In genomic region chr14:121190386-121190785, GRCm38 (mm10) we compare ENCODE assay signal across 10 mouse cellular contexts.
DNase-seq lines count a peak whose midpoint lies in the region; ATAC-seq lines count a peak whose summit lies in the region.
"Had no signal": no experiment of that assay in that cellular context is flagged by ENCODE, and none has a peak within 500 bp of the region (broad histone marks: within the 10 kb centered on the region; RNA-seq: fewer than 3 reads in every experiment).

No protein-coding gene starts in this region.

- H3K4me3 ChIP-seq in heart, embryonic 13.5 days, result no peak overlapping the region
- no peak overlapping the region for H3K4me3 ChIP-seq in intestine, embryonic 15.5 days (replicated peaks)
- H3K4me3 ChIP-seq: left cerebral cortex, adult 2 months had no signal

- H3K9me3 ChIP-seq in heart, embryonic 13.5 days, result peaks cover 1% of the 10 kb centered on the region
- H3K9me3 ChIP-seq in intestine, embryonic 15.5 days, result no peaks in the 10 kb centered on the region

- 0 out of 2 replicates have a peak overlapping the region, but pooled peaks have one; percentile 1 for H3K9ac ChIP-seq in heart, embryonic 13.5 days
- no peak overlapping the region for H3K9ac ChIP-seq in intestine, embryonic 15.5 days

- DNase-seq in heart, postnatal 14 days, result no peak
- DNase-seq in NIH3T3 (ENCODE audit: low read depth), result peak; percentile 45
- DNase-seq in lung, postnatal 36 days, result peak; percentile 80
- DNase-seq in embryo, embryonic 9.5 days (ENCODE audit: extremely low spot score), result no peak
- no peak for DNase-seq in right cerebral cortex, adult 18-20 months
- no peak for DNase-seq in gastrocnemius, postnatal 36 days
- DNase-seq: cerebellum, adult 9-11 months had no signal

- peaks cover 11% of the 10 kb centered on the region for H3K36me3 ChIP-seq in heart, embryonic 13.5 days
- H3K36me3 ChIP-seq in intestine, embryonic 15.5 days, result no peaks in the 10 kb centered on the region

- H3K27ac ChIP-seq in heart, embryonic 13.5 days (replicated peaks), result peak overlapping the region; percentile 64
- H3K27ac ChIP-seq in intestine, embryonic 15.5 days, result peak overlapping the region; percentile 7; the same call in 1 of the 2 replicates
- H3K27ac ChIP-seq: left cerebral cortex, adult 2 months had no signal

- no peak for ATAC-seq in heart, embryonic 13.5 days (ENCODE audit: extremely low read depth, insufficient number of reproducible peaks, low FRiP score, low TSS enrichment)
- ATAC-seq in intestine, embryonic 15.5 days, result peak; percentile 46

- peaks cover 29% of the 10 kb centered on the region for H3K4me1 ChIP-seq in heart, embryonic 13.5 days
- H3K4me1 ChIP-seq in intestine, embryonic 15.5 days (replicated peaks), result peaks cover 8% of the 10 kb centered on the region

- intact Hi-C loops in heart, postnatal 14 days (cut with DNase I), result no loop called here
- intact Hi-C loops in gastrocnemius, postnatal 36 days (cut with DNase I), result no loop called here

- 65% methylated on average over 9 of the region's 9 CpGs for WGBS in heart, embryonic 13.5 days
- WGBS in intestine, embryonic 15.5 days, result 75% methylated on average over 9 of the region's 9 CpGs

- H3K4me2 ChIP-seq in heart, embryonic 13.5 days, result no peak overlapping the region
- H3K4me2 ChIP-seq in intestine, embryonic 15.5 days (replicated peaks), result no peak overlapping the region

- no peaks in the 10 kb centered on the region for H3K27me3 ChIP-seq in heart, embryonic 13.5 days (replicated peaks)
- H3K27me3 ChIP-seq in intestine, embryonic 15.5 days (replicated peaks), result no peaks in the 10 kb centered on the region

Comparison
In these comparisons a context has a peak if more than half of its experiments do, and no peak if none do; other contexts are left out.
1. DNase-seq: peak in NIH3T3 (single experiment) and lung, postnatal 36 days (single experiment); none in heart, postnatal 14 days (0 of 2), embryo, embryonic 9.5 days (single experiment), right cerebral cortex, adult 18-20 months (single experiment) and gastrocnemius, postnatal 36 days (0 of 2).